Mouse (Mus musculus) ES-Bruce4 (cell line): ENCODE measurements around the gene Prom2.

Experiments
- CTCF ChIP-seq: IDR thresholded peaks from one replicate; pipeline ENCODE4 v1.8.1; 2011; ENCODE audit warnings: low read depth, low read length
- EP300 ChIP-seq: IDR thresholded peaks from 2 replicates; pipeline ENCODE4 v1.6.1; 2011; ENCODE audit warnings: low read depth, low read length; ENCODE audit not compliant: insufficient read depth
- POLR2A ChIP-seq: IDR thresholded peaks from one replicate; pipeline ENCODE4 v1.8.1; 2011; ENCODE audit warnings: low read length; ENCODE audit not compliant: insufficient read depth

DNA sequence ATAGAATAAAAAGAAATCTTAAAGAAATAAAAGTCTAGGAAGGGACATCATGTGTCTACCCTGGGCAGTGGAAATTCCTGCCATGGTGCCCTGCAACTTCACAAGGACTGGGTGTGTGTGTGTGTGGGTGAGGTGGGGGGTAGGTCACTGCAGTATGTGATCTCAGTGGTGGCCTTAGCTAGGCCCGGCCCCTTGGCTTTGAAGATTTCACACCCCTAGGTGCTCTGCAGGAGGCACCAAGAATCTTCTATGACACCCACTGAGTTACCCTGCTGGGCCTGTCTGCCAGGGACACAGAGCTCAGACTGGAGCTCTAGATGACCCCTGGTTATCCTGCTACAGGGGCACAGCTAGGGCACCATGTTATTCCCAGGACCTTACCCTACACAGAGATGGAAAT lies 44.9 kb downstream of the Prom2 start:
- TF ChIP-seq CTCF (no peak), EP300 (no peak), POLR2A (no peak)
